In the genomic region with DNA sequence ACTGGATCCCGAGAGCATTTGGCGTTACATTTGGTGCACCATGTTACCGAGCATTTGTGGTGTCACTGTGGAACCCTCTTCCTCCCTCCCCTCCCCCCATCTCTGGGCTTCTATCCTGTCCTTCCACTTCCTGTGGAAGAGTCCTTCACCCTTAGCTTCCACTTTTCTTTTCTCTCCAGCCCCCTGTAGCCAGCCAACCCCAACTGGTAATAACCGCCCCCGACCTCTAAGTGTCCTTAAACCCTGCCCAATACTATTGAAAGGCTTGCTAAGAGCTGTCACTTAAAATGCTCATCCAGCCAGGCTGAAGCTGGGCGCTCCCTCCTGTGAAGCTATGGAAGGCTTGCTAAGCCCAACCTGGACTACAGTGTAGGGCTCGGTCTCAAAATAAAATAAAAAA, we compare ENCODE assay signal across 33 mouse cellular contexts. TPM values are rescaled to one million over a fixed set of nuclear protein-coding genes. Genes with fewer than 3 reads are reported as not detected.
"Had no signal": no experiment of that assay in that cellular context is flagged by ENCODE, and none has a peak within 500 bp of the region (broad histone marks: within the 10 kb centered on the region; RNA-seq: fewer than 3 reads in every experiment).

No protein-coding gene starts in this region.

- H3K36me3 ChIP-seq: heart, embryonic 13.5 days; heart, embryonic 15.5 days; hindbrain, embryonic 13.5 days; hindbrain, embryonic 15.5 days; limb, embryonic 10.5 days; limb, embryonic 12.5 days had no signal

- H3K27ac ChIP-seq: gastrocnemius, adult 2 months; heart, embryonic 13.5 days; heart, embryonic 15.5 days; hindbrain, embryonic 13.5 days; hindbrain, embryonic 15.5 days; hindbrain, postnatal 0 days; layer of hippocampus, adult 2 months; left cerebral cortex, adult 2 months; limb, embryonic 10.5 days; limb, embryonic 12.5 days had no signal

- H3K4me2 ChIP-seq: heart, embryonic 11.5 days; heart, embryonic 13.5 days; heart, embryonic 15.5 days; hindbrain, embryonic 13.5 days; hindbrain, embryonic 15.5 days; limb, embryonic 12.5 days; liver, embryonic 11.5 days had no signal

- H3K4me1 ChIP-seq: heart, embryonic 13.5 days; heart, embryonic 15.5 days; hindbrain, embryonic 13.5 days; hindbrain, embryonic 15.5 days; limb, embryonic 10.5 days; limb, embryonic 12.5 days had no signal

- H3K9me3 ChIP-seq: heart, embryonic 13.5 days; heart, embryonic 15.5 days; hindbrain, embryonic 13.5 days; hindbrain, embryonic 15.5 days; limb, embryonic 10.5 days; limb, embryonic 12.5 days had no signal

- H3K4me3 ChIP-seq: gastrocnemius, adult 2 months; heart, embryonic 13.5 days; heart, embryonic 15.5 days; hindbrain, embryonic 13.5 days; hindbrain, embryonic 15.5 days; layer of hippocampus, adult 2 months; left cerebral cortex, adult 2 months; limb, embryonic 10.5 days; limb, embryonic 12.5 days had no signal

- DNase-seq: gastrocnemius, adult 2 months; gastrocnemius, postnatal 10 days; gastrocnemius, postnatal 25 days; heart, adult 18-20 months; heart, postnatal 14 days; heart, postnatal 36 days; kidney, adult 18-20 months; kidney, adult 8-10 months; kidney, postnatal 10 days; kidney, postnatal 25 days; kidney, postnatal 4 days; liver had no signal

- ATAC-seq: hindbrain, postnatal 0 days; intestine, postnatal 0 days had no signal

- H3K27me3 ChIP-seq: heart, embryonic 15.5 days; hindbrain, embryonic 15.5 days had no signal

- H3K9ac ChIP-seq: heart, embryonic 13.5 days; heart, embryonic 15.5 days; hindbrain, embryonic 13.5 days; hindbrain, embryonic 15.5 days; limb, embryonic 12.5 days had no signal

RNA-seq across cellular contexts. Expression of gene Rhov, which starts 5.9 kb away (rescaled TPM):
- total RNA-seq: gastrocnemius, adult 2 months; gastrocnemius, postnatal 10 days; gastrocnemius, postnatal 25 days; heart, adult 18-20 months; heart, postnatal 14 days; heart, postnatal 36 days; hematopoietic stem cell, adult 5-6 weeks had no signal
- polyA plus RNA-seq: heart, embryonic 11.5 days; heart, postnatal 0 days; liver, embryonic 11.5 days had no signal

RNA-seq across cellular contexts. Expression of gene Spint1, which starts 39.8 kb away (rescaled TPM):
- total RNA-seq: gastrocnemius, adult 2 months; heart, postnatal 36 days had no signal

RNA-seq across cellular contexts. Expression of gene Ppp1r14d, which starts 47.2 kb away (rescaled TPM):
- total RNA-seq: gastrocnemius, adult 2 months; gastrocnemius, postnatal 10 days; gastrocnemius, postnatal 25 days; gastrocnemius, postnatal 4 days; granulocyte monocyte progenitor cell, adult 5-6 weeks; heart, adult 18-20 months; heart, postnatal 14 days; heart, postnatal 36 days; hematopoietic stem cell, adult 5-6 weeks; hindbrain, postnatal 0 days; layer of hippocampus, adult 2 months; layer of hippocampus, postnatal 10 days; layer of hippocampus, postnatal 25 days; left cerebral cortex, adult 2 months; left cerebral cortex, postnatal 14 days; left cerebral cortex, postnatal 36 days had no signal
- polyA plus RNA-seq: heart, embryonic 11.5 days; heart, embryonic 13.5 days; heart, embryonic 15.5 days; heart, postnatal 0 days; hindbrain, embryonic 13.5 days; hindbrain, embryonic 15.5 days; hindbrain, postnatal 0 days; limb, embryonic 10.5 days; limb, embryonic 12.5 days; limb, embryonic 14.5 days; liver, embryonic 11.5 days had no signal

RNA-seq across cellular contexts. Expression of gene Dll4, which starts 48.7 kb away (rescaled TPM):
- total RNA-seq: granulocyte monocyte progenitor cell, adult 5-6 weeks had no signal
